Mouse (Mus musculus) stomach, postnatal 0 days (tissue): Measurements from ENCODE around the gene Chst11. TPM values are rescaled to one million over a fixed set of nuclear protein-coding genes. Genes with fewer than 3 reads are reported as not detected.

Source experiments
- ATAC-seq: fragments of 200-750 bp; cut with Nextera tagmentation; 2 replicates; pipeline ENCODE4 v1.8.0; 2017; ENCODE audit not compliant: low FRiP score, low TSS enrichment
- DNase-seq: peaks from one replicate; pipeline ENCODE4 v3.0.0-alpha.2; 2016; ENCODE audit warnings: low spot score
- H3K27ac ChIP-seq: fragments of 300-500 bp; sonication (generic); replicated peaks from 2 replicates; pipeline ENCODE4 v1.5.1; 2014; ENCODE audit warnings: mild to moderate bottlenecking, control low read depth
- H3K27me3 ChIP-seq: fragments of 300-500 bp; sonication (generic); 2 replicates; pipeline ENCODE4 v1.6.1; 2014; ENCODE audit warnings: low read length; ENCODE audit not compliant: control insufficient read depth, insufficient read depth
- H3K36me3 ChIP-seq: fragments of 300-500 bp; sonication (generic); 2 replicates; pipeline ENCODE4 v1.6.1; 2014; ENCODE audit warnings: low read length, mixed read lengths; ENCODE audit not compliant: control insufficient read depth, insufficient read depth
- H3K4me1 ChIP-seq: fragments of 300-500 bp; sonication (generic); replicated peaks from 2 replicates; pipeline ENCODE4 v1.6.1; 2014; ENCODE audit warnings: antibody characterized with exemption; ENCODE audit not compliant: control insufficient read depth, insufficient read depth
- H3K4me2 ChIP-seq: fragments of 300-500 bp; sonication (generic); replicated peaks from 2 replicates; pipeline ENCODE4 v1.6.1; 2014; ENCODE audit warnings: low read depth, mild to moderate bottlenecking, control low read depth, moderate library complexity
- H3K4me3 ChIP-seq: fragments of 300-500 bp; sonication (generic); 2 replicates; pipeline ENCODE4 v1.5.1; 2014; ENCODE audit warnings: low read depth, low read length, control low read depth
- H3K9ac ChIP-seq: fragments of 300-500 bp; sonication (generic); 2 replicates; pipeline ENCODE4 v1.6.1; 2014; ENCODE audit warnings: mild to moderate bottlenecking, low read length, control low read depth, mixed read lengths
- H3K9me3 ChIP-seq: fragments of 300-500 bp; sonication (generic); 2 replicates; pipeline ENCODE4 v1.6.1; 2016; ENCODE audit warnings: low read length; ENCODE audit not compliant: control insufficient read depth
- CTCF ChIP-seq: IDR thresholded peaks from 2 replicates; pipeline ENCODE4 v1.5.1; 2016; ENCODE audit warnings: antibody characterized with exemption, low read depth, mild to moderate bottlenecking, moderate library complexity
- EP300 ChIP-seq: optimal IDR thresholded peaks from 2 replicates; pipeline ENCODE3; 2016; ENCODE audit warnings: antibody characterized with exemption
- WGBS: fragments of 180-500 bp; shearing (Covaris S2); extraction: QIAGEN DNeasy Blood & Tissue Kit; methylation state at CpG from one replicate; pipeline ENCODE4 v1.1.7; 2014; 5-methylcytosine and 5-hydroxymethylcytosine counted together
- polyA plus RNA-seq: library from polyadenylated mRNA; unstranded; fragments of >200 nt; fragmentation: Nextera tagmentation; extraction: Ambion mirVana; gene quantifications from 2 replicates; pipeline ENCODE4 v1.2.1, GENCODE M21; 2015

The Chst11 gene
- polyA plus RNA-seq, 1 experiment from 2014 or later = 0.45 TPM

DNA sequence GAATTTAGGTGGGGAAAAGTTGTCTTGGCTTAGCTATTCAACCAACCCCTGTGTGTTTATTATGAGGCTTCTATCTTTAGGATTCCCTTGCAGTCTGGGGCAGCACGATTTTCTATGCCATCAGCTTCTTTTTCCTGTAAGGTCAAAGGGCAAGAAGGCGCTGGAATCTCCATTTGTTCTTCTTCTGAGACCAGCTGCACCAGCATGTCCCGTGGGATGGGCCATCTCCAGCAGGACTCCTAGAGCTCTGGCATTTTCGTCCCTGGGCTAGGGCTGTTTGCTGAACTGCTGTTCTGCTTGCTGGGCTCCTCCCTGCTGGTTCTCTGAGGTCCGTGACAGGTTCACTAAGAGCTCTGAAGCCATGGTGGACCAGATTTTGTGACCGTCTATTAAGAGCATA is 45.6 kb downstream of the Chst11 start:
- 42% methylated on average over 6 of the region's 6 CpGs for WGBS
- DNase-seq (no peak), ATAC-seq (no peak)
- Histone ChIP-seq H3K27me3 (no peaks in the 10 kb centered on the region), H3K9me3 (no peaks in the 10 kb centered on the region), H3K36me3 (no peaks in the 10 kb centered on the region), H3K9ac (no peak overlapping the region), H3K27ac (no peak overlapping the region), H3K4me2 (no peak overlapping the region), H3K4me1 (no peaks in the 10 kb centered on the region), H3K4me3 (no peak overlapping the region)
- TF ChIP-seq EP300 (no peak), CTCF (no peak)

DNA sequence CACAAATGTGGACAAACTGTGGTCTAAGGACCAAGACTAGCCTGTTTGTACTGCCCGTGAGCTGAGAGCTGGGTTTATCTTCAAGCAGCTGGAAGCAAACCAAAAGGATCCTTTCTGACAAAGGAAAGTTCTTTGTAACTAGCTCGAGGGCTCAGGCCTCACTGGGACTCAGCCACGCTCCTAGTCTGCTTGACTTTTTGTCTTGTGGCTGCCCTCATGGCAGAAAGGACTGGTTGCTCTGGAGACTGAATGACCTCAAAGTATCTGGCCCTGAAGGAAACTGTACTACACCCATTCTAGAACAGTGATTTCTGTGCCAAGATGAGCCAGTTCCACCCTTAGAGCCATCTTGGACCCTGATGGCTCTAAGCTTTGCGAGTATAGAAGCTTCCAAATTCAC is 46.3 kb downstream of the Chst11 start:
- ATAC-seq (no peak), DNase-seq (no peak)
- Histone ChIP-seq H3K27me3 (no peaks in the 10 kb centered on the region), H3K9ac (no peak overlapping the region), H3K4me3 (no peak overlapping the region), H3K4me1 (no peaks in the 10 kb centered on the region), H3K36me3 (no peaks in the 10 kb centered on the region), H3K4me2 (no peak overlapping the region), H3K27ac (no peak overlapping the region), H3K9me3 (no peaks in the 10 kb centered on the region)
- TF ChIP-seq EP300 (no peak), CTCF (no peak)
- 58% methylated on average over 4 of the region's 4 CpGs for WGBS

DNA sequence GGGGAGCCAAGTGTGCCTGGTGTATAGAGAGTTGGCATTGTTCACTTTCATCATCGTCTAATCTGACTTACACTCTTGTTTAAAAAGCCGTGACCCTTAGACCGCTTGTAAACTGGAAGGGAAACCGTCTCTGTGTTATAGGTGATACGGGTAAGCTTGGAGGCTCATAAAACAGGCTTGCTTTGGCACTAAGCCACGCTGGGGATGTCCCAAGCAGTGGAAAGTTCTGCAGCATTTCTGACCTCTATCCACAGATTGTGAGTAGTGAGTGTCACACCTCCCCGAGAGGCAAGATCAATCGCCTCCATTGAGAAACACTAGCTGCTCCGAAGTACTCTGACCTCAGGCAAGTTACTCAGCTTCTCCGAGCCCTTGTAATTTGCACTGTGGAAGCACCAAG is 47.3 kb downstream of the Chst11 start:
- peak; percentile 32; the same call in 1 of the 2 replicates for ATAC-seq
- Histone ChIP-seq H3K36me3 (no peaks in the 10 kb centered on the region), H3K9ac (no peak overlapping the region), H3K4me2 (no peak overlapping the region), H3K9me3 (no peaks in the 10 kb centered on the region), H3K4me3 (no peak overlapping the region), H3K27me3 (no peaks in the 10 kb centered on the region), H3K27ac (no peak overlapping the region), H3K4me1 (no peaks in the 10 kb centered on the region)
- WGBS = 61% methylated on average over 10 of the region's 10 CpGs
- TF ChIP-seq EP300 (no peak), CTCF (no peak)
- no peak for DNase-seq

DNA sequence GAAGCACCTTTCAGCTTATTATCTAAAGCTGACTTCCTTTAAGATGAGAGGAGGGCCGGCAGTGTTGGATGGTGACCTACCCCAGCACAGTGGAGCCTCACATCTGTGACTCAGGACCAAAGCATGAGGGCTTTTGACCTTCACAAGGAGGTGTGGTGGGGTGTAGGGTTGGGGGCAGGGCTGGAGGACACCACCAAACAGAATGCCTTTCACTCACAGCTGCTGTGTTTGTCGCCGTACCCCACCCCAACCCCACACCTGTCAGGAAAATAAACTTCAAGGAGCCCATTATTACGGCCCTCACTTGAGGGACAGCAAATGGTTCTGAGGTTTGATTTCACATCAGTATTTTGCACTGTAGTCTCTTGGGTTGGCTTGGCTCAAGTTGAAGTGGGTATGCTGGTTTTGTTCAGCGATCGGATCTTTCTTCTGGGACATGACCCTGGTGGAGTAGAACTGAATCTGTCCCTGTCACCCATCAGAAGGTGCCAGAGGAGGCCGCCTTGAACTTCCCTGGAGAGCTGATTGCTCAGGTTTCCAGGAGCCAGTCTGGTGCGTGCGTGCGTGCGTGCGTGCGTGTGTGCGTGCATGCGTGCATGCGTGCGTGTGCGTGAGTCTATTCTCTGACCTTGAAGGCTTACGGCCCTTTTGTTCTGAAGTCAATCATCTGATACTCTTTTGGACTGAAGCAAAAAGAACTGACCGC is 51.2 kb downstream of the Chst11 start:
- no peak for TF ChIP-seq CTCF
- TF ChIP-seq EP300 = no peak
- no peak overlapping the region for H3K4me3 ChIP-seq
- WGBS = 85% methylated on average over 20 of the region's 20 CpGs
- no peak overlapping the region for H3K9ac ChIP-seq
- H3K9me3 ChIP-seq = no peaks in the 10 kb centered on the region
- H3K36me3 ChIP-seq = no peaks in the 10 kb centered on the region
- H3K4me1 ChIP-seq = no peaks in the 10 kb centered on the region
- no peak for DNase-seq
- no peak overlapping the region for H3K4me2 ChIP-seq
- no peaks in the 10 kb centered on the region for H3K27me3 ChIP-seq
- H3K27ac ChIP-seq = no peak overlapping the region
- ATAC-seq = no peak

DNA sequence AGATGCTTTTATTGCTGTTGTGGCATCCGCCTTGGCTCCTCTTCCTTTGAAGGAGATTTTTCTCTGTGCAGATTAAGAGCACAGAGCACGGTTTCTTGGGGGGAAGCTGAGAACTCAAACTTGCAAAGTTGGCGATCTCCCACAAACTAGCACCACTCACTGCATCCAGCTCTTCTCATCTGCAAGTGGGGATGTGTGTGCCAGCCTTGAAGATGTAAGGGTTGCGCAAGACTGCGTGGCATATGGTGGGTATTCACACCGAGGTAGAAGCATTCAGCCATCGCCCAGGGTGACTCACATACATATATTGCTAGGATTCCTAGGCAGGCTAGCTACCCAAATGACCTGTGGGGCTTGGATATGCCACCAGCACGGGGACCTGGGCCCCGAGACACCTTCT is 52.9 kb downstream of the Chst11 start:
- no peak overlapping the region for H3K27ac ChIP-seq
- H3K36me3 ChIP-seq = no peaks in the 10 kb centered on the region
- H3K4me3 ChIP-seq = no peak overlapping the region
- no peaks in the 10 kb centered on the region for H3K4me1 ChIP-seq
- no peaks in the 10 kb centered on the region for H3K9me3 ChIP-seq
- H3K9ac ChIP-seq = no peak overlapping the region
- DNase-seq (no peak), ATAC-seq (no peak)
- H3K4me2 ChIP-seq = no peak overlapping the region
- WGBS = 86% methylated on average over 9 of the region's 9 CpGs
- no peak for TF ChIP-seq CTCF
- TF ChIP-seq EP300 = no peak
- H3K27me3 ChIP-seq = no peaks in the 10 kb centered on the region

DNA sequence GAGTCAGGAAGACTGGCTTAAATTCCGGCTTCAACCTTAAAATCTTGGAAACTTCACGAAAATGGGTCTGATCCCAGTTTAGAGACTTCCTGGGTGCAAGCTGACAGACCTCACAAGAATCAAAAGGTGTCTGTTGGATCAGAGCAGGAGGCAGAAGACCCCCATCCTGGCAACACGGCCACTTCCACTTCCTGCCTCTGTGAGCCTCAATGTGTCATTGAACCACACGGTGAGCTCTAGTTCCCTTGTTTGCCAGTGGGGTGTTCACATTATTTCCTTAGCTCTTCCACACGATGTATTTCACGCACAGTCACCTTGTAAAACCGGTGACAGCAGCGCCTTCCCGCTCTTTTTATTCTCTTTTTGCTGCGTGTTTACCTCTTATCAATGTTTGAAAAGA is 54.1 kb downstream of the Chst11 start:
- H3K27ac ChIP-seq = no peak overlapping the region

More for the DNA sequence above, 54.1 kb downstream of the Chst11 start:
- no peak for TF ChIP-seq EP300
- no peak for TF ChIP-seq CTCF
- H3K27me3 ChIP-seq = no peaks in the 10 kb centered on the region
- DNase-seq (no peak), ATAC-seq (no peak)
- H3K4me3 ChIP-seq = no peak overlapping the region
- no peaks in the 10 kb centered on the region for H3K9me3 ChIP-seq
- 66% methylated on average over 10 of the region's 10 CpGs for WGBS
- H3K4me1 ChIP-seq = no peaks in the 10 kb centered on the region
- H3K36me3 ChIP-seq = no peaks in the 10 kb centered on the region
- H3K9ac ChIP-seq = no peak overlapping the region
- no peak overlapping the region for H3K4me2 ChIP-seq
